Mouse (Mus musculus): ENCODE data around the gene Fam19a4. TPM values are rescaled to one million over a fixed set of nuclear protein-coding genes. Genes with fewer than 3 reads are reported as not detected.
"Not testable (repeated sequence)": the region's sequence is repeated elsewhere in the genome, so short reads cannot be mapped to it uniquely, and the experiment has no call there.

Fam19a4 gene
- polyA plus RNA-seq, 1 experiment from 2014 or later = 2.6 TPM

DNA sequence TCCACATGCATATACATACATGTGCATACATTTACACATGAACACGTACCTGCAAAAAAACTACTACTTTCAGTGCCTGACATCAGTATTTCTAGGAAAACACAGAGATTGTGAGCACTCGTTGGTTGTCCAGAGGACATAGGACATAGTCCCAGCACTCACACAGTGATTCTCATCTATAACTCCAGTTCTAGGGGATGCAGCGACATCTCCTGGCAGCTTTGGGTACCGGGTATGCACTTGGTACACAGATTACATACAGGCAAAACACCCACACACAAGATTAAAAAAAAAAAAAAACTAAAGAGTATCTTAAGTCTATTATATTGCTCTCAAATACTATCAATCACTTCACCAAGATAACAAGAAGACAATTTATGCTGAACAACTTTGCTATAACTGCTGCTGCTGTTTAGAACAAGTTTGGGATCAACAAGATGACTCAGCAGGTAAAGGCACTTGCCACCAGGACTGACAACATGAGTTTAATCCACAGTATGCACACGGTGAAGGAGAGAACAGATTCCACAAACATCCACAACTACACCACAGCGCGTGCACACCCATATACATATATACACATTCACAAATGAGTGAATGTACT is 64.6 kb downstream of the Fam19a4 start:
- Histone ChIP-seq H3K36me3 (replicated peaks; ENCODE audit: control insufficient read depth, insufficient read depth) (no peaks in the 10 kb centered on the region), H3K4me1 (replicated peaks; ENCODE audit: control insufficient read depth, insufficient read depth, low read length) (no peaks in the 10 kb centered on the region), H3K4me3 (replicated peaks; ENCODE audit: low read length) (no peak overlapping the region), H3K9ac (no peak overlapping the region), H3K27me3 (ENCODE audit: control insufficient read depth, insufficient read depth, low read length) (no peaks in the 10 kb centered on the region), H3K9me3 (ENCODE audit: control insufficient read depth, low read length) (no peaks in the 10 kb centered on the region), H3K4me2 (replicated peaks) (no peak overlapping the region), H3K27ac (no peak overlapping the region)
- WGBS = 91% methylated on average over 7 of the region's 7 CpGs
- ATAC-seq (ENCODE audit: low FRiP score) = no peak
- no peak for DNase-seq (ENCODE audit: low spot score)

DNA sequence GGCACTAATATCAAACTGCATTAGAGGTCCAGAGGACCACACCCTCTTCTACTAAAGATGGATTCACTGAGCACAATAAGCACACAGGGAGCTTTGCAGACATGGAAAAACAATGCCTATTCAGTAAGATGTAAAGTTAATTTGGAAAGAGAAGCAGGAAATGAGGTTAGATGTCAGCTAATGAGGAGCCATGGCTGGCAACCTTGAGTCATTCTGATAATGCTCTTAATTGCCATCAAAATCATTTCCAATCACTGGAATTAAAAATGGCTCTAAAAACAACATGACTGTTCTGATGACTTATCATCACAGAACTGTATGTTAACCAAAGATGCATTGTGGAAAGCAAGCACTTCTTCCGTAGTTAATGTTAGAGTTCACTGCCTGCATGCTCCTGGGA is 68.5 kb downstream of the Fam19a4 start:
- Histone ChIP-seq H3K9me3 (ENCODE audit: control insufficient read depth, low read length) (no peaks in the 10 kb centered on the region), H3K4me1 (replicated peaks; ENCODE audit: control insufficient read depth, insufficient read depth, low read length) (no peaks in the 10 kb centered on the region), H3K9ac (no peak overlapping the region), H3K36me3 (replicated peaks; ENCODE audit: control insufficient read depth, insufficient read depth) (no peaks in the 10 kb centered on the region), H3K27me3 (ENCODE audit: control insufficient read depth, insufficient read depth, low read length) (no peaks in the 10 kb centered on the region), H3K4me2 (replicated peaks) (no peak overlapping the region), H3K27ac (no peak overlapping the region), H3K4me3 (replicated peaks; ENCODE audit: low read length) (no peak overlapping the region)
- ATAC-seq (ENCODE audit: low FRiP score) = no peak
- DNase-seq (ENCODE audit: low spot score) = no peak
- 90% methylated on average over 1 of the region's 1 CpGs for WGBS

DNA sequence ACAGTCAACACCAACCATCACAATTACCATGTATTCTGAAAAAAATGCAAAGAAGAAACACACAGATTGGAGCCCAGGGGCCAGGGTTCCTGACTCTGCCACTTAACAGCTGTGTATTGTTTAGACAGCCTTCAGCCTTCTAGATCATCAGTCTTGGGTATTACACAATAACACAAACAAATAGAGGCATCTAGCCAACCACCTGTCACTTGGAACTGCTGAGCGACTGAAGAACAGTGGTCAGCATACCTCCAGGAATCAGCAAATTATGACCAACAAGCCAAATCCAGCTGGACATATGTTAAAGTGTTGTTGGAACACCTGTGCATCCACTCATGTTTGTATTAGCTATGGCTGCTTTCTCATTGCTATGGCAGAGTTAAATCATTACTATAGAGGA is 82.7 kb downstream of the Fam19a4 start:
- WGBS = 87% methylated on average over 1 of the region's 1 CpGs
- Histone ChIP-seq H3K27ac (no peak overlapping the region), H3K4me1 (replicated peaks; ENCODE audit: control insufficient read depth, insufficient read depth, low read length) (no peaks in the 10 kb centered on the region), H3K27me3 (ENCODE audit: control insufficient read depth, insufficient read depth, low read length) (no peaks in the 10 kb centered on the region), H3K9me3 (ENCODE audit: control insufficient read depth, low read length) (no peaks in the 10 kb centered on the region), H3K36me3 (replicated peaks; ENCODE audit: control insufficient read depth, insufficient read depth) (no peaks in the 10 kb centered on the region), H3K9ac (no peak overlapping the region), H3K4me3 (replicated peaks; ENCODE audit: low read length) (no peak overlapping the region), H3K4me2 (replicated peaks) (no peak overlapping the region)
- DNase-seq (ENCODE audit: low spot score) (no peak), ATAC-seq (ENCODE audit: low FRiP score) (no peak)

DNA sequence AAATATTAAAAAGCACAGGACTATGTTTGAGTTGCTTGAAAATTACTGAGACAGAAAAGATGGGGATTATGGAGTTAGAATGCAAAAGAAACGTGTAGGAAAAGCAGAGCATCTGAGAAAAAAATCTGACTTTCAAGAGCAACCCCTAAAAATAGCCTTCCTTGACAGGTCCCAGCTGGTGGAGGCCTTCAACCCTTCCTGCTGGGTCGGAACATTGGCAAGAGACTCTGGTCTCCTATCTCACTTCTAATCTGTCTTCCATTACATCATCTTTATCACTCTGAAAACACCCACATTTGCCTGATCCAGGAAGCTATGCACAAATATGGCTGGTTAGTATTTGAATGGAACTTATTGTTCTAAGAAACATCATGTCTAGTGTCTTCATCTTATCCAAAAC is 115.4 kb downstream of the Fam19a4 start:
- H3K27me3 ChIP-seq (ENCODE audit: control insufficient read depth, insufficient read depth, low read length) = no peaks in the 10 kb centered on the region
- H3K4me3 ChIP-seq (replicated peaks; ENCODE audit: low read length) = no peak overlapping the region
- no peak for ATAC-seq (ENCODE audit: low FRiP score)
- no peak overlapping the region for H3K27ac ChIP-seq
- H3K9me3 ChIP-seq (ENCODE audit: control insufficient read depth, low read length) = no peaks in the 10 kb centered on the region
- H3K4me1 ChIP-seq (replicated peaks; ENCODE audit: control insufficient read depth, insufficient read depth, low read length) = no peaks in the 10 kb centered on the region
- H3K9ac ChIP-seq = no peak overlapping the region
- no peaks in the 10 kb centered on the region for H3K36me3 ChIP-seq (replicated peaks; ENCODE audit: control insufficient read depth, insufficient read depth)
- H3K4me2 ChIP-seq (replicated peaks) = no peak overlapping the region
- whole genome bisulfite sequencing = 55% methylated on average over 2 of the region's 2 CpGs
- no peak for DNase-seq (ENCODE audit: low spot score)

DNA sequence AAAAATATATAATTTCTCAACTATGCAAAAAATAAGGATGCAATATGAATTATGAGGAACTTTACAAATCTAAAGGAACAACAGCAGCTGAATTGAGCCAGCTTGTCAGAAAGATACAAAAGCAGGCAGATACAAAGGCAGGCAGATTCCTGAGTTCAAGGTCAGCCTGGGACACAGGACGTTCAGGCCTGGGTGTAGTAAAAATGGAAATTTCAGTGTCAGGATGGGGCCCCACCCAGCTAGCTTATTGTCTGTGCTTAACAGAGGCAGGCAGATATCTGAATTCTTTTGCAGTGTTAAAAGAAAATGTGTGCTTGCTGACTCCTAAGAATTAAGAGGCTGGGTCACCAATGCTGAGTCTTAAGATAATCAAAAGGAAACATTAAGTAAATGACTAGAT is 124.4 kb downstream of the Fam19a4 start:
- Histone ChIP-seq H3K27me3 (ENCODE audit: control insufficient read depth, insufficient read depth, low read length) (no peaks in the 10 kb centered on the region), H3K36me3 (replicated peaks; ENCODE audit: control insufficient read depth, insufficient read depth) (no peaks in the 10 kb centered on the region), H3K4me2 (replicated peaks) (no peak overlapping the region), H3K4me3 (replicated peaks; ENCODE audit: low read length) (no peak overlapping the region), H3K4me1 (replicated peaks; ENCODE audit: control insufficient read depth, insufficient read depth, low read length) (no peaks in the 10 kb centered on the region), H3K27ac (no peak overlapping the region), H3K9me3 (ENCODE audit: control insufficient read depth, low read length) (peaks cover 5% of the 10 kb centered on the region; the same call in 1 of the 2 replicates), H3K9ac (no peak overlapping the region)
- DNase-seq (ENCODE audit: low spot score) (no peak), ATAC-seq (ENCODE audit: low FRiP score) (no peak)
- WGBS = 68% methylated on average over 1 of the region's 1 CpGs

DNA sequence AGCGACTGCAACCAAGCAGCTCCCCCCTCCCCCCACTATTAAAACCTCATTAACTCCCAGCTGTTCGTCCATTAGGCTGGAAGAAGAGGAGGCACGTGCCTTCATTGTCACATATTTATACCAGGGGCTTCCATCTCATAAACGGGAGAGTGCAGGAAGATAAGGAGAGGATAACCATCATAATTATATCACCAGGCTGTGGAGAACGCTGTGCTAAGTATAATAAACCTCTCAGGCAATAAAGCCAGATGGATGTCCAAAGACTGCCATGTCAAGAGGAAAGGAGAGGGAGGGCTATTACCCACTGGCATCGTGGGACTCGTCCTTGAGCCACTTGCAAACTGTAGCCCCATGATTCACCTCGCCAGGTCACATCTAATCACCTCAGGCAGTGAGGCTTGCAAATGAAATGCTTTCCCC is 151.1 kb downstream of the Fam19a4 start:
- Histone ChIP-seq H3K9ac (no peak overlapping the region), H3K4me3 (replicated peaks; ENCODE audit: low read length) (no peak overlapping the region), H3K9me3 (ENCODE audit: control insufficient read depth, low read length) (no peaks in the 10 kb centered on the region), H3K4me1 (replicated peaks; ENCODE audit: control insufficient read depth, insufficient read depth, low read length) (peaks cover 7% of the 10 kb centered on the region), H3K27ac (peak overlapping the region; percentile 59), H3K4me2 (replicated peaks) (peak overlapping the region; percentile 6; the same call in 1 of the 2 replicates), H3K36me3 (replicated peaks; ENCODE audit: control insufficient read depth, insufficient read depth) (no peaks in the 10 kb centered on the region), H3K27me3 (ENCODE audit: control insufficient read depth, insufficient read depth, low read length) (no peaks in the 10 kb centered on the region)
- DNase-seq (ENCODE audit: low spot score) (peak; percentile 62), ATAC-seq (ENCODE audit: low FRiP score) (peak; percentile 77)
- whole genome bisulfite sequencing = 30% methylated on average over 8 of the region's 8 CpGs

DNA sequence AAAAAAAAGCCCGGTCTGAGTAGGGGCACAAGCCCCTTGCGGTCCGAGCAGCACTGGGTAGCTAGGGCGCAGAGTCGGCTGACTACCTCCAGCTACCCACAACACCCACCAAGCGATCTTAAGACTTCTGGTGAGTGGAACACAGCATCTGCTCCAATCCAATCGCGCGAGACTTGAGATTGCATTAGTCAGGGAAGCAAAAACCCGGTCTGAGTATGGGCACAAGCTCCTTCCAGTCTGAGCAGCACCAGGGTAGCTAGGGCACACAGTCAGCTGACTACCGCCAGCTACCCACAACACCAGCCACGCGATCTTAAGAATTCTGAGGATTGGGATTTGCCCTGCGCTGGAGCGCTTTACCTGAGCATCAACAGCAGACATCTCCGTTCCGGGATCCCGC is 183.1 kb downstream of the Fam19a4 start:
- H3K9me3 ChIP-seq (ENCODE audit: control insufficient read depth, low read length); H3K36me3 ChIP-seq (replicated peaks; ENCODE audit: control insufficient read depth, insufficient read depth); H3K4me3 ChIP-seq (replicated peaks; ENCODE audit: low read length); ATAC-seq (ENCODE audit: low FRiP score); H3K9ac ChIP-seq; H3K4me2 ChIP-seq (replicated peaks); H3K27ac ChIP-seq; DNase-seq (ENCODE audit: low spot score); H3K27me3 ChIP-seq (ENCODE audit: control insufficient read depth, insufficient read depth, low read length); H3K4me1 ChIP-seq (replicated peaks; ENCODE audit: control insufficient read depth, insufficient read depth, low read length): not testable (repeated sequence)
- WGBS = 94% methylated on average over 18 of the region's 18 CpGs

DNA sequence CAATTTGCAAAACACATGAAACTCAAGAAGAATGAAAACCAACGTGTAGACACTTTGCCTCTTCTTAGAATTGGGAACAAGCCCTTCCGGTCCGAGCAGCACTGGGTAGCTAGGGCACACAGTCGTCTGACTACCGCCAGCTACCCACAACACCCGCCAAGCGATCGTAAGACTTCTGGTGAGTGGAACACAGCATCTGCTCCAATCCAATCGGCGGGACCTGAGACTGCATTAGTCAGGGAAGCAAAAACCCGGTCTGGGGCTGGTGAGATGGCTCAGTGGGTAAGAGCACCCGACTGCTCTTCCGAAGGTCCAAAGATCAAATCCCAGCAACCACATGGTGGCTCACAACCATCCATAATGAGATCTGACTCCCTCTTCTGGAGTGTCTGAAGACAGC is 183.6 kb downstream of the Fam19a4 start:
- H3K4me3 ChIP-seq (replicated peaks; ENCODE audit: low read length); ATAC-seq (ENCODE audit: low FRiP score); H3K27ac ChIP-seq: not testable (repeated sequence)

DNA sequence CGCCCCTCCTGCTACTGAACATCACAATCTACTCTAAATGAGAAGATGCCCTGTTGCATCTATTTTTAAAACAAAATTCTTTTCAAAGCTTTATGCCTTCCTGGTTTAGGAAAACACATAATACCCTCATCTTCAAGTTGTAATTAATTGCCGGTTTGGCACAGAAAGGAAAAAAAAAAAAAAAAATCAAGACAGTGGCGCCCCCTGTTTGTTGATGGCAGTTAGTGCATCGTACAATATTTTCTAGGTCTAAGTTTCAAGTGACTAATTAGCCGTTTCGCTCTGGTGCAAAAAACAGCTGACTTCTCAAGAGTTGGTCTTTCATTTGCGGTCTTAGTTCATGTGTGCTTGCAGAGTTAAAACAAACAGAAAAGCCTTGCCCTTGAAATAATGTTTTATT is 207.1 kb downstream of the Fam19a4 start:
- WGBS = 72% methylated on average over 7 of the region's 7 CpGs
- ATAC-seq (ENCODE audit: low FRiP score) = no peak
- H3K4me1 ChIP-seq (replicated peaks; ENCODE audit: control insufficient read depth, insufficient read depth, low read length) = no peaks in the 10 kb centered on the region

More for the DNA sequence above, 183.6 kb downstream of the Fam19a4 start:
- not testable (repeated sequence) for H3K36me3 ChIP-seq (replicated peaks; ENCODE audit: control insufficient read depth, insufficient read depth); H3K4me1 ChIP-seq (replicated peaks; ENCODE audit: control insufficient read depth, insufficient read depth, low read length); H3K4me2 ChIP-seq (replicated peaks); H3K9ac ChIP-seq; H3K9me3 ChIP-seq (ENCODE audit: control insufficient read depth, low read length); DNase-seq (ENCODE audit: low spot score); H3K27me3 ChIP-seq (ENCODE audit: control insufficient read depth, insufficient read depth, low read length)
- 91% methylated on average over 13 of the region's 13 CpGs for whole genome bisulfite sequencing

DNA sequence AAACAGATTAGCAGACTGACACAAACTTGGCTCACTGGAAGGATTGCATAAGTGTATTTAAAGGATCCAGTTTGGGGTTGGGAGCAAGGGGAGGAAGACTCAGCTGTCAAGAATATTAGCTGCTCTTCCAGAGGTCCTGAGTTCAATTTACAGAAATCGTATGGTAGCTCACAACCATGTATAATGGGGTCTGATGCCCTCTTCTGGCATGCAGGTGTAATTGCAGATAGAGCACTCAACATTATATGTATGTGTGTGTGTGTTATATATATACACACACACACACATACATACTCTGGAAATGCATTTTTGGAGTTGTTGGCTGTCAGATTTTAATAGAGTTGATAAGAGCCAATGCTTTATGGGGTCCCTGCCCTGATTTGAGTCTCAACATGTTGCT is 216.3 kb downstream of the Fam19a4 start:
- 31% methylated on average over 1 of the region's 1 CpGs for WGBS
- Histone ChIP-seq H3K4me3 (replicated peaks; ENCODE audit: low read length) (no peak overlapping the region), H3K9me3 (ENCODE audit: control insufficient read depth, low read length) (no peaks in the 10 kb centered on the region), H3K36me3 (replicated peaks; ENCODE audit: control insufficient read depth, insufficient read depth) (no peaks in the 10 kb centered on the region), H3K27me3 (ENCODE audit: control insufficient read depth, insufficient read depth, low read length) (no peaks in the 10 kb centered on the region), H3K9ac (no peak overlapping the region), H3K27ac (no peak overlapping the region), H3K4me2 (replicated peaks) (no peak overlapping the region), H3K4me1 (replicated peaks; ENCODE audit: control insufficient read depth, insufficient read depth, low read length) (no peaks in the 10 kb centered on the region)
- ATAC-seq (ENCODE audit: low FRiP score) = no peak
- no peak for DNase-seq (ENCODE audit: low spot score)

More for the DNA sequence above, 207.1 kb downstream of the Fam19a4 start:
- no peak overlapping the region for H3K4me2 ChIP-seq (replicated peaks)
- no peaks in the 10 kb centered on the region for H3K36me3 ChIP-seq (replicated peaks; ENCODE audit: control insufficient read depth, insufficient read depth)
- H3K27me3 ChIP-seq (ENCODE audit: control insufficient read depth, insufficient read depth, low read length) = no peaks in the 10 kb centered on the region
- H3K9me3 ChIP-seq (ENCODE audit: control insufficient read depth, low read length) = no peaks in the 10 kb centered on the region
- no peak overlapping the region for H3K4me3 ChIP-seq (replicated peaks; ENCODE audit: low read length)
- no peak overlapping the region for H3K27ac ChIP-seq
- no peak overlapping the region for H3K9ac ChIP-seq
- DNase-seq (ENCODE audit: low spot score) = no peak
